Mouse (Mus musculus): ENCODE data around the gene Trf. TPM values are rescaled to one million over a fixed set of nuclear protein-coding genes. Genes with fewer than 3 reads are reported as not detected.
A peak's percentile ranks its signal among the peaks of the same experiment; 100 is the strongest.

Trf gene
- polyA plus RNA-seq, 1 experiment from 2014 or later, result 35.4 TPM

DNA sequence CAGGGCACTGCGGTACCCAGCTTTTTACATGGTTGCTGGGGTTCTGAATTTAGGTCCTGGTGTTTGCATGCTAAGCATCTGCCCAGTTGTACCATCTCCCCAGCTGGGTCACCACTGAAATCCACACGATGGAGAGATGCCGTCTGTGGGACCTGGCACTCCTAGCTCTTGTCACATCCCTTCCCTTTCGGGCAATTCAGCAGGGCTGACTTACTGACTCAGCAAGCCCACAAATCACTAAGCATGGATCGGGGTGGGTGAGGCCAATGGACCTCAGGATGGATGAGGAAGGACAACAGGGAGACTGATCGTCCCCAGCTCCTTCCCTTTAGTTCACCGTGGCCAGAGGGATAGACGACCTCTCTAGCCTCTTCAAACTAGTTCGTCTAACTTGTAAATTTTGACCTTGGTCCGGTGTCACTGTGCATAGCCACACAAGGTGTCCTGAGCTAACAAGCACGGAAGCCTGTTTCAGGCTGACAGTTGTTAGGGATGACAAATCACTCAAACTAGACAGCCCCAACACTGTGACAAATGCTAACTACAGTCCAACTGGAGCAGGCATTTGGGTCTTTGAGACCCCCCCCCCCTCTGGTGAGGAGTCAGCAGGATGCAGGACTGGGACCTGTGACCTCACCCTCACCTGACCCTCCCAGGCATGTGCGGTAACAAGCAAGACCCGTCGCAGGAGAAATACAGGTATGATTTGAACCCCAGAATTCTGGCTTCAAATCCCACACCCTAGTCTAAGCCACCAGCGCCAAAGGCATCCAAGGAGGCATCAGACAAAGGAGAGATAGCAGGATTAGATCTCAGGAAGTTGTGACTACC, 992 bp downstream of the Trf start:
- H3K9ac ChIP-seq (ENCODE audit: low read depth, low read length), result no peak overlapping the region
- DNase-seq (ENCODE audit: low spot score) (no peak), ATAC-seq (ENCODE audit: low read depth) (no peak)
- no peaks in the 10 kb centered on the region for H3K9me3 ChIP-seq (ENCODE audit: control insufficient read depth, low read length)
- H3K27me3 ChIP-seq (replicated peaks; ENCODE audit: control insufficient read depth, insufficient read depth, low read length), result no peaks in the 10 kb centered on the region
- H3K4me3 ChIP-seq (ENCODE audit: low read depth, low read length), result no peak overlapping the region
- peaks cover 4% of the 10 kb centered on the region; the same call in 1 of the 2 replicates for H3K4me1 ChIP-seq (ENCODE audit: control insufficient read depth, insufficient read depth, low read length)
- H3K36me3 ChIP-seq (ENCODE audit: control insufficient read depth, insufficient read depth, low read length), result no peaks in the 10 kb centered on the region
- 0 out of 2 replicates have a peak overlapping the region, but pooled peaks have one; percentile 46 for H3K4me2 ChIP-seq (ENCODE audit: low read depth, low read length)
- H3K27ac ChIP-seq (replicated peaks; ENCODE audit: low read depth, low read length), result no peak overlapping the region
- 82% methylated on average over 15 of the region's 15 CpGs for WGBS

DNA sequence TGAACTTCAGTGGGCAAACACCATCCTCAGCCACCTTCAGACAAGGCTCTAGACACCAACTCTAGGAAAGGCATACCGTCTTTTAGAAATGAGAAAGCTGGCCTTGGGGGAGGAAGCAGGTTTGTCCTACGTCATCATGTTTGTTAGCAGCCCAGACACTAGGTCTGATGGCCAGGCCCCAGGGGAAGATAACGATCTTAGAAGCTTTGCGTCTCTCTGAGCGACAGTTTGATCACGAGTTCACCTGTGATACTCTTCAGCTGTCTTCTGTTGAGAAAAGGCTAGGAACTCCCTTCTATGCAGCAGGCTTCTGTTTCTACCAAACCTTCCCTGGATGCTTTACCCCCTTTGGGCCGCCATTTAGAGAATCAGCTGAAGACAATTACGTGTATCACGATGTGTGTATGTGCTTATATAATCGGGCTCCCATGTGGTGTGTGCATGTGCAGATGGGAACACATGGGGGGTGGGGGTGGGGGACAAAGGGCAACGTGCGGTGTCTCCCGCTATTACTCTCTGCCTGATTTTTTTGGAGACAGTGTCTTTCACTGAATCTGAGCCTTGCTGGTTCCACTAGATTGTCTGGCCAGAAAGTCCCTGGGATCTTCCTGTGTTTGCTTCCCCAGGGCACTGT, 1.8 kb downstream of the Trf start:
- ATAC-seq (ENCODE audit: low read depth) (no peak), DNase-seq (ENCODE audit: low spot score) (no peak)
- no peak overlapping the region for H3K27ac ChIP-seq (replicated peaks; ENCODE audit: low read depth, low read length)
- no peaks in the 10 kb centered on the region for H3K36me3 ChIP-seq (ENCODE audit: control insufficient read depth, insufficient read depth, low read length)
- no peak overlapping the region for H3K4me3 ChIP-seq (ENCODE audit: low read depth, low read length)
- WGBS, result 69% methylated on average over 13 of the region's 13 CpGs
- H3K9me3 ChIP-seq (ENCODE audit: control insufficient read depth, low read length), result no peaks in the 10 kb centered on the region
- peaks cover 4% of the 10 kb centered on the region; the same call in 1 of the 2 replicates for H3K4me1 ChIP-seq (ENCODE audit: control insufficient read depth, insufficient read depth, low read length)
- H3K27me3 ChIP-seq (replicated peaks; ENCODE audit: control insufficient read depth, insufficient read depth, low read length), result no peaks in the 10 kb centered on the region
- H3K9ac ChIP-seq (ENCODE audit: low read depth, low read length), result no peak overlapping the region
- no peak overlapping the region for H3K4me2 ChIP-seq (ENCODE audit: low read depth, low read length)

DNA sequence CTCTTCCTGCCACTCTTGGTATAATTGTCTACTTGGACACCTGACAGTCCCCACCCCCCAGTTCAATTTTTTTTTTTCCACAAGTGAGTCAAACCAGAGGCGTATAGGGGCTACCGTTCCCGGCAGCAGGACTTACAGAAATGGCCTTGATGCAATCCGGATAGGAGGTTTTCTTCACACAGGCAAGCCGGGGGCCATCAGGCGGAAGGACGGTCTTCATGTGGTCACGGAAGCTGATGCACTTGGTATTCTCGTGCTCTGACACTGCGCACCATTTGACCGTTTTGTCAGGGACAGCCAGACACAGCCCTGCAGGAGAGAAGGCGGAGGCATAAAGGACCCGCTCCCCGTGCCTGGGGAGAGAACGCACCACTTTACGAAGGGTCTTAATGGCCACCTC, 2.5 kb downstream of the Trf start:
- H3K4me1 ChIP-seq (ENCODE audit: control insufficient read depth, insufficient read depth, low read length), result peaks cover 4% of the 10 kb centered on the region; the same call in 1 of the 2 replicates
- H3K27me3 ChIP-seq (replicated peaks; ENCODE audit: control insufficient read depth, insufficient read depth, low read length), result no peaks in the 10 kb centered on the region
- H3K4me2 ChIP-seq (ENCODE audit: low read depth, low read length), result no peak overlapping the region
- ATAC-seq (ENCODE audit: low read depth), result no peak
- WGBS, result 88% methylated on average over 16 of the region's 16 CpGs
- H3K27ac ChIP-seq (replicated peaks; ENCODE audit: low read depth, low read length), result no peak overlapping the region
- no peaks in the 10 kb centered on the region for H3K9me3 ChIP-seq (ENCODE audit: control insufficient read depth, low read length)
- no peaks in the 10 kb centered on the region for H3K36me3 ChIP-seq (ENCODE audit: control insufficient read depth, insufficient read depth, low read length)
- no peak for DNase-seq (ENCODE audit: low spot score)
- H3K9ac ChIP-seq (ENCODE audit: low read depth, low read length), result no peak overlapping the region
- H3K4me3 ChIP-seq (ENCODE audit: low read depth, low read length), result no peak overlapping the region

DNA sequence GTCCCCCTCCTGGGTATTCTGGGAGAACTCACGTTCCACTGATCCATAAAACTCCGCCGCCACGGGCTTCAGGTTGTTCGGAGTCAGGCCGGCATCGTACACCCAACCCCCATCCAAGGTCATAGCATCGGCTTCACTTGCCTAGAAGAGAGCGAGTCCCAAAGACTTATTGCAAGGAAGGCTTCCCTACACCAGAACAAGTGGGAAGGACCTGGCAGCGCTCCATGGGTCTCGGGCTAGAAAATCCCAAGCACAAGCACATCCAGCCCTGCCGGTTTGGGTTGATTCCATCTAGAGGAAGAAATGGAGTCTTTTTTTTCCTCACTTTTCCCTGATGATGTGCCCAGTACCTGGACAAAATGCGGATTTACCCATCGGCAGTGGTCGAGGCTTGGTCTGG, 3.4 kb downstream of the Trf start:
- ATAC-seq (ENCODE audit: low read depth) (no peak), DNase-seq (ENCODE audit: low spot score) (peak; percentile 27)
- Histone ChIP-seq H3K4me2 (ENCODE audit: low read depth, low read length) (no peak overlapping the region), H3K9ac (ENCODE audit: low read depth, low read length) (no peak overlapping the region), H3K4me1 (ENCODE audit: control insufficient read depth, insufficient read depth, low read length) (peaks cover 4% of the 10 kb centered on the region; the same call in 1 of the 2 replicates), H3K27ac (replicated peaks; ENCODE audit: low read depth, low read length) (no peak overlapping the region), H3K4me3 (ENCODE audit: low read depth, low read length) (no peak overlapping the region), H3K27me3 (replicated peaks; ENCODE audit: control insufficient read depth, insufficient read depth, low read length) (no peaks in the 10 kb centered on the region), H3K9me3 (ENCODE audit: control insufficient read depth, low read length) (no peaks in the 10 kb centered on the region), H3K36me3 (ENCODE audit: control insufficient read depth, insufficient read depth, low read length) (no peaks in the 10 kb centered on the region)
- WGBS, result 91% methylated on average over 15 of the region's 15 CpGs

DNA sequence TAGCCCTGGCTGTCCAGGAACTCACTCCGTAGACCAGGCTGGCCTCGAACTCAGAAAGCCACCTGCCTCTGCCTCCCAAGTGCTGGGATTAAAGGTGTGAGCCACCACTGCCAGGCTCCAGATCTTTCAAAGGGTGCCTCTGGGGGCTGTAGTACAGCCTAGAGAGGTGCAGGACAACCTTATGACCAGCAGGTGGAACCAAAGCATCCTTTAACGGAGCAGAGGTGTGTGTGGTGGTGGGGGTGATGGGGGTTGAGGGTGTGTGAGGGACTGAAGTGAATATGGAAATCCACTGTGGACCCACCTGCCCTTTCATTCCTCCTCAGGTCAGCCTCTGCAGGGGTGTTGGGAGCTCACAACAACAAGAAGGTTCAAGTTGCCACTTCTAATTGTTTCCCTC, 4.8 kb downstream of the Trf start:
- Histone ChIP-seq H3K4me2 (ENCODE audit: low read depth, low read length) (no peak overlapping the region), H3K4me1 (ENCODE audit: control insufficient read depth, insufficient read depth, low read length) (0 out of 2 replicates have a peak, but pooled peaks cover under 1% of the 10 kb centered on the region), H3K9ac (ENCODE audit: low read depth, low read length) (no peak overlapping the region), H3K9me3 (ENCODE audit: control insufficient read depth, low read length) (no peaks in the 10 kb centered on the region), H3K27ac (replicated peaks; ENCODE audit: low read depth, low read length) (no peak overlapping the region), H3K27me3 (replicated peaks; ENCODE audit: control insufficient read depth, insufficient read depth, low read length) (no peaks in the 10 kb centered on the region), H3K36me3 (ENCODE audit: control insufficient read depth, insufficient read depth, low read length) (no peaks in the 10 kb centered on the region), H3K4me3 (ENCODE audit: low read depth, low read length) (no peak overlapping the region)
- no peak for DNase-seq (ENCODE audit: low spot score)
- 76% methylated on average over 3 of the region's 3 CpGs for WGBS
- ATAC-seq (ENCODE audit: low read depth), result no peak

DNA sequence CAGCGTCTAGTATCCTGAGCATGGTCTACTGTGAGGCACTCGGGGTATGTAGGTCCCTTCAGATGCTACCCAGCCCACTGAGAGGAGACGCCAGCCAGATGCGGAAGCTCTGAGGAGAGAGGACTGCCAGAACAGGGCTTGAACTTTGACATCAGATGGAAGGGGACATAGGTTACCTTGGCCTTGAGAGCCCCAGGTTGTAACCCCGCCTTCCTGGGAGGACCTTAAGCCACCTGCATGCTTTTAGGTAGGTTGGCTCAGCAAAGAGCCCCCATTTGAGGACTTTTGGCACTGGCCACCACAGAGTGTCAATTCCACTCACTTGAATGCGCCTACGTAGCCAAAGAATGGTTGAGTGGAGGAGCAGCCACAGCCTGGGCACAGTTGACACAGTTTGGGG, 5.5 kb downstream of the Trf start:
- no peak for DNase-seq (ENCODE audit: low spot score)
- Histone ChIP-seq H3K27ac (replicated peaks; ENCODE audit: low read depth, low read length) (no peak overlapping the region), H3K36me3 (ENCODE audit: control insufficient read depth, insufficient read depth, low read length) (no peaks in the 10 kb centered on the region), H3K9ac (ENCODE audit: low read depth, low read length) (no peak overlapping the region), H3K4me2 (ENCODE audit: low read depth, low read length) (no peak overlapping the region), H3K4me3 (ENCODE audit: low read depth, low read length) (no peak overlapping the region), H3K27me3 (replicated peaks; ENCODE audit: control insufficient read depth, insufficient read depth, low read length) (no peaks in the 10 kb centered on the region), H3K9me3 (ENCODE audit: control insufficient read depth, low read length) (no peaks in the 10 kb centered on the region), H3K4me1 (ENCODE audit: control insufficient read depth, insufficient read depth, low read length) (no peaks in the 10 kb centered on the region)
- ATAC-seq (ENCODE audit: low read depth), result no peak
- WGBS, result 96% methylated on average over 7 of the region's 7 CpGs

DNA sequence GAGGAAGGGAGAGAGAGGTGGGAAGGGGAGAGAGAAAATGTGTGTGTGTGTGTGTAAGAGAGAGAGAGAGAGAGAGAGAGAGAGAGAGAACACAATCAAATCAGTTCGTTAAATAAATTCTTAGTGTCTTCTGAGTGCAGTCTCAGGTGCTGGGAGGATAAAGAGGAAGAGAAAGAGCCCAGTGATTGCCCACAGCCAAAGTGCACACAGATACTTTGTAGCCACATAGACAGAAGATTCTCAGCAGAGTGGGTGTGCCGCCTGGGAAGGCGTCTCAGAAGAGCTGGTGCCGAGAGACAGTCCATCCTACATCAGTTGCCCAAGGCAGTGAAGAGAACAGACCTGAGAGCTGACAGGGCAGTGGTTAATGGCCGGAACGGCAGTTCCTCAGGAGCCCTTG, 16.0 kb downstream of the Trf start:
- H3K9ac ChIP-seq (ENCODE audit: low read depth, low read length), result no peak overlapping the region
- no peak overlapping the region for H3K27ac ChIP-seq (replicated peaks; ENCODE audit: low read depth, low read length)
- no peaks in the 10 kb centered on the region for H3K4me1 ChIP-seq (ENCODE audit: control insufficient read depth, insufficient read depth, low read length)
- H3K27me3 ChIP-seq (replicated peaks; ENCODE audit: control insufficient read depth, insufficient read depth, low read length), result no peaks in the 10 kb centered on the region
- H3K9me3 ChIP-seq (ENCODE audit: control insufficient read depth, low read length), result no peaks in the 10 kb centered on the region
- ATAC-seq (ENCODE audit: low read depth) (no peak), DNase-seq (ENCODE audit: low spot score) (no peak)
- H3K4me3 ChIP-seq (ENCODE audit: low read depth, low read length), result no peak overlapping the region
- no peak overlapping the region for H3K4me2 ChIP-seq (ENCODE audit: low read depth, low read length)
- no peaks in the 10 kb centered on the region for H3K36me3 ChIP-seq (ENCODE audit: control insufficient read depth, insufficient read depth, low read length)
- WGBS, result 70% methylated on average over 6 of the region's 6 CpGs

DNA sequence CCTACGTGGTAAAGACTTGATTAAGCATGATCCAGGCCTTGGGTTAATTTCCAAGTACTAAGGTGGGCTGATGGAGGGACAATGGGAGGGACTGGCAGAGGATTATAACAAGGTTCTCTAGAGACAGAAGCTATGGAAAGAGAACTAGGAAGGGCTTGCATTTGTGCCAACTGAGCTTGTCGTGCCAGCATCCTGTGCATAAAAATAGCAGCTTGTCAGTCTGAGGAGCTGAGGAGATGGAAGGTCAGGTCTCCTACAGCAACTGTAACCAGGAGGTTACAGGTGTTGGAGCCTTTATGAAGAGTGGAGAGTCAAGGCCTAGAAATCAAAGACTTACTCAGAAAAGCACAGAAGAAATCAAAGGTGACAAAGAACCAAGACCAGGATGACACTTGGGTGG, 16.6 kb downstream of the Trf start:
- H3K4me3 ChIP-seq (ENCODE audit: low read depth, low read length), result no peak overlapping the region
- H3K9ac ChIP-seq (ENCODE audit: low read depth, low read length), result no peak overlapping the region
- whole genome bisulfite sequencing, result 73% methylated on average over 2 of the region's 2 CpGs
- H3K27ac ChIP-seq (replicated peaks; ENCODE audit: low read depth, low read length), result no peak overlapping the region
- ATAC-seq (ENCODE audit: low read depth) (no peak), DNase-seq (ENCODE audit: low spot score) (no peak)
- H3K27me3 ChIP-seq (replicated peaks; ENCODE audit: control insufficient read depth, insufficient read depth, low read length), result no peaks in the 10 kb centered on the region
- H3K4me1 ChIP-seq (ENCODE audit: control insufficient read depth, insufficient read depth, low read length), result no peaks in the 10 kb centered on the region
- H3K9me3 ChIP-seq (ENCODE audit: control insufficient read depth, low read length), result no peaks in the 10 kb centered on the region
- no peaks in the 10 kb centered on the region for H3K36me3 ChIP-seq (ENCODE audit: control insufficient read depth, insufficient read depth, low read length)
- H3K4me2 ChIP-seq (ENCODE audit: low read depth, low read length), result no peak overlapping the region

Data from embryonic facial prominence, embryonic 14.5 days (tissue).